Mouse (Mus musculus) hematopoietic multipotent progenitor cell, adult 10-12 weeks (in vitro differentiated cells): Measurements from ENCODE around the gene Rps6ka1. TPM values are rescaled to one million over a fixed set of nuclear protein-coding genes. Genes with fewer than 3 reads are reported as not detected.

Experiments
- polyA plus RNA-seq: library from polyadenylated mRNA; stranded (reverse); fragments of >175 nt; gene quantifications from 2 replicates; pipeline ENCODE4 v1.2.3, GENCODE M21; 2012; ENCODE audit warnings: low replicate concordance

The Rps6ka1 gene
- 101 and 116 TPM in 2 replicates for polyA plus RNA-seq

GRCm38 (mm10) chr4:133887672-133888453 is at the start of gene Rps6ka1:
TSS of gene Rps6ka1 (minus strand) at chr4:133887797.

Other genes starting within 250 kb of the Rps6ka1 start
- 264 and 405 TPM in 2 replicates for gene Zdhhc18, start 237.6 kb downstream of the Rps6ka1 start, polyA plus RNA-seq
- gene Pigv, start 215.2 kb downstream of the Rps6ka1 start, polyA plus RNA-seq = 28.7 and 42.9 TPM in 2 replicates
- gene Arid1a, start 131.0 kb downstream of the Rps6ka1 start, polyA plus RNA-seq = 196 and 290 TPM in 2 replicates
- 310 and 356 TPM in 2 replicates for gene Hmgn2, start 80.9 kb upstream of the Rps6ka1 start, polyA plus RNA-seq
- 14.8 and 24.9 TPM in 2 replicates for gene Dhdds, start 113.1 kb upstream of the Rps6ka1 start, polyA plus RNA-seq
- 0.58 TPM in 1 of 2 replicates, not detected in the other for gene Lin28a, start 131.0 kb upstream of the Rps6ka1 start, polyA plus RNA-seq
- gene Zfp683, start 166.0 kb upstream of the Rps6ka1 start, polyA plus RNA-seq = 2.9 TPM in 2 replicates
- gene Crybg2, start 173.0 kb upstream of the Rps6ka1 start, polyA plus RNA-seq = 1.6 and 2.0 TPM in 2 replicates
- gene Cd52, start 207.3 kb upstream of the Rps6ka1 start, polyA plus RNA-seq = 340 and 2,143 TPM in 2 replicates
- 37.0 and 75.8 TPM in 2 replicates for gene Ubxn11, start 214.8 kb upstream of the Rps6ka1 start, polyA plus RNA-seq
- gene Sh3bgrl3, start 241.0 kb upstream of the Rps6ka1 start, polyA plus RNA-seq = 217 and 747 TPM in 2 replicates